Mouse (Mus musculus) left cerebral cortex, adult 2 months (tissue): ENCODE results near the gene Rbfox1. TPM values are rescaled to one million over a fixed set of nuclear protein-coding genes. Genes with fewer than 3 reads are reported as not detected.

Source experiments
- DNase-seq, 2 experiments: peaks; one replicate each; pipeline ENCODE4 v3.0.0; 2021 to 2022; ENCODE audit warnings: low spot score in 2 of 2, mixed read lengths in 1 of 2; ENCODE audit errors: extremely low spot score in 1 of 2
- H3K27ac ChIP-seq: fragments of 200-600 bp; 2 replicates; pipeline ENCODE4 v1.8.1; 2022
- H3K4me3 ChIP-seq: fragments of 200-600 bp; 2 replicates; pipeline ENCODE4 v1.8.1; 2022
- CTCF ChIP-seq: fragments of 200-600 bp; IDR thresholded peaks from 2 replicates; pipeline ENCODE4 v1.8.1; 2022; ENCODE audit warnings: antibody characterized with exemption, mild to moderate bottlenecking, moderate library complexity
- intact Hi-C: fragments of 180-260 bp; cut with DNase I; formaldehyde crosslinking; loops from one replicate; pipeline ENCODE4 v1.15.1; 2025
- total RNA-seq, 2 experiments: library from RNA; stranded (reverse); gene quantifications; 2 replicates each; pipeline ENCODE4 v1.2.3; 2021

Gene Rbfox1
- total RNA-seq, 2 experiments from 2014 or later = 330 to 336 TPM

GRCm38 (mm10) chr16:6531459-6531858 is 646.3 kb downstream of the Rbfox1 start:
- intact Hi-C loops = no loop called here
- DNase-seq = no peak
- no peak overlapping the region for H3K4me3 ChIP-seq
- peak overlapping the region; percentile 44; the same call in 1 of the 2 replicates for H3K27ac ChIP-seq
- no peak for TF ChIP-seq CTCF

- no peak for DNase-seq
- peak overlapping the region; percentile 63 for H3K27ac ChIP-seq
Observed at GRCm38 (mm10) chr16:6532077-6532995, 647.2 kb downstream of the Rbfox1 start.

GRCm38 (mm10) chr16:6555776-6556175 is 670.6 kb downstream of the Rbfox1 start:
- TF ChIP-seq CTCF = no peak
- no peak overlapping the region for H3K4me3 ChIP-seq
- H3K27ac ChIP-seq = no peak overlapping the region
- DNase-seq = no peak
- intact Hi-C loops = no loop called here

More at GRCm38 (mm10) chr16:6532077-6532995, 647.2 kb downstream of the Rbfox1 start:
- TF ChIP-seq CTCF = no peak
- no peak overlapping the region for H3K4me3 ChIP-seq
- intact Hi-C loops = no loop called here

GRCm38 (mm10) chr16:6557726-6558125 is 672.6 kb downstream of the Rbfox1 start:
- Histone ChIP-seq H3K4me3 (no peak overlapping the region), H3K27ac (peak overlapping the region; percentile 63)
- DNase-seq = no peak
- intact Hi-C loops = no loop called here
- no peak for TF ChIP-seq CTCF

GRCm38 (mm10) chr16:6584700-6585099 is 699.5 kb downstream of the Rbfox1 start:
- no peak for DNase-seq
- intact Hi-C loops = no loop called here
- Histone ChIP-seq H3K4me3 (no peak overlapping the region), H3K27ac (no peak overlapping the region)
- no peak for TF ChIP-seq CTCF

- intact Hi-C loops = no loop called here
- no peak for DNase-seq
- no peak for TF ChIP-seq CTCF
- no peak overlapping the region for H3K27ac ChIP-seq
- H3K4me3 ChIP-seq = no peak overlapping the region
Observed at GRCm38 (mm10) chr16:6585204-6585603, 700.0 kb downstream of the Rbfox1 start.

- DNase-seq = no peak
- intact Hi-C loops = no loop called here
- TF ChIP-seq CTCF = no peak
- Histone ChIP-seq H3K4me3 (no peak overlapping the region), H3K27ac (no peak overlapping the region)
Observed at GRCm38 (mm10) chr16:6616526-6616925, 731.4 kb downstream of the Rbfox1 start.

- intact Hi-C loops = no loop called here
- Histone ChIP-seq H3K4me3 (no peak overlapping the region), H3K27ac (no peak overlapping the region)
- no peak for DNase-seq
- TF ChIP-seq CTCF = no peak
Observed at GRCm38 (mm10) chr16:6640330-6640729, 755.2 kb downstream of the Rbfox1 start.

- intact Hi-C loops = loop anchor here (5.0 kb wide), 1 partner anchor 120 kb away; no protein-coding TSS in a partner anchor
- no peak for TF ChIP-seq CTCF
- Histone ChIP-seq H3K4me3 (no peak overlapping the region), H3K27ac (no peak overlapping the region)
- no peak for DNase-seq
Observed at GRCm38 (mm10) chr16:6646941-6647340, 761.8 kb downstream of the Rbfox1 start.

- TF ChIP-seq CTCF = no peak
- intact Hi-C loops = loop anchor here (5.0 kb wide), 1 partner anchor 121 kb away; no protein-coding TSS in a partner anchor
- Histone ChIP-seq H3K27ac (no peak overlapping the region), H3K4me3 (no peak overlapping the region)
- DNase-seq = peak in 1 of 2 experiments; percentile 23
Observed at GRCm38 (mm10) chr16:6648753-6649152, 763.6 kb downstream of the Rbfox1 start.

GRCm38 (mm10) chr16:6658594-6658993 is 773.4 kb downstream of the Rbfox1 start:
- DNase-seq = no peak
- Histone ChIP-seq H3K27ac (no peak overlapping the region), H3K4me3 (no peak overlapping the region)
- intact Hi-C loops = no loop called here
- TF ChIP-seq CTCF = no peak

GRCm38 (mm10) chr16:6686076-6686757 is 801.1 kb downstream of the Rbfox1 start:
- peak; percentile 19 for TF ChIP-seq CTCF
- no peak for DNase-seq
- no peak overlapping the region for H3K27ac ChIP-seq
- intact Hi-C loops = no loop called here
- H3K4me3 ChIP-seq = no peak overlapping the region
